Mouse (Mus musculus): ENCODE results near the gene Prkrip1. TPM values are rescaled to one million over a fixed set of nuclear protein-coding genes. Genes with fewer than 3 reads are reported as not detected.
"Not testable (repeated sequence)": the region's sequence is repeated elsewhere in the genome, so short reads cannot be mapped to it uniquely, and the experiment has no call there.

Prkrip1 gene
- polyA plus RNA-seq, 1 experiment from 2014 or later = 46.6 TPM

- no peak for ATAC-seq (replicated peaks; ENCODE audit: low FRiP score, low read depth)
- DNase-seq (ENCODE audit: low spot score) = no peak
- H3K4me3 ChIP-seq (replicated peaks; ENCODE audit: low read depth, low read length) = no peak overlapping the region
- no peak overlapping the region for H3K27ac ChIP-seq
- WGBS = 95% methylated on average over 3 of the region's 3 CpGs
- H3K36me3 ChIP-seq (ENCODE audit: insufficient read depth, low read length) = no peaks in the 10 kb centered on the region
- TF ChIP-seq CTCF (IDR thresholded peaks at IDR 0.05; ENCODE audit: low read depth) = peak; percentile 25; the same call in 1 of the 2 replicates
- H3K27me3 ChIP-seq (ENCODE audit: insufficient read depth, low read length) = no peaks in the 10 kb centered on the region
- no peaks in the 10 kb centered on the region for H3K9me3 ChIP-seq (replicated peaks; ENCODE audit: low read length)
- H3K4me1 ChIP-seq (replicated peaks; ENCODE audit: insufficient read depth, low read length) = peaks cover 4% of the 10 kb centered on the region; the same call in 1 of the 2 replicates
- no peak overlapping the region for H3K9ac ChIP-seq (ENCODE audit: low read depth, low read length)
- H3K4me2 ChIP-seq (ENCODE audit: low read length) = no peak overlapping the region
Measured at GRCm38 (mm10) chr5:136168071-136168470, 30.7 kb downstream of the Prkrip1 start.

DNA sequence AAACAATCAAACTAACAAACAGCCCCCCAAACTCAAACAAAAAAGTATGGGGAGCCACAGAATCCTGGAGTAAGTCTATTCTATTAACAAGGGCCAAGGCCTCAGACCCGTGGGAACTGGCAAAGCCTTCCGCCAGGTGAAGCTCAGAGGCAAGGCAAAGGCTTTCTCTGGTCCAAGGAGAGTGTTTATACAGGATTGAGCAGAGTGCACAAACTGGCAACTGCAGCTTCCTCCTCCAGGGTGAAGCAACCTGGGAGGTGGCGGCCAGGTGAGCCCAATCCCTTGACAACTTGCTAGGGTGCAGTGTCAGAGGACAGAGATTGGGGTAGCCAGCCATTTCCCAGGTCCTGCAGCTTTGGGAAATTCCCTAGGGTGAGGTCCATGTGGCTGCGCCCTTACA, 31.5 kb downstream of the Prkrip1 start:
- Histone ChIP-seq H3K27me3 (ENCODE audit: insufficient read depth, low read length) (no peaks in the 10 kb centered on the region), H3K9ac (ENCODE audit: low read depth, low read length) (no peak overlapping the region), H3K4me1 (replicated peaks; ENCODE audit: insufficient read depth, low read length) (peaks cover 4% of the 10 kb centered on the region; the same call in 1 of the 2 replicates), H3K9me3 (replicated peaks; ENCODE audit: low read length) (no peaks in the 10 kb centered on the region), H3K4me2 (ENCODE audit: low read length) (no peak overlapping the region), H3K27ac (no peak overlapping the region), H3K36me3 (ENCODE audit: insufficient read depth, low read length) (no peaks in the 10 kb centered on the region), H3K4me3 (replicated peaks; ENCODE audit: low read depth, low read length) (no peak overlapping the region)
- ATAC-seq (replicated peaks; ENCODE audit: low FRiP score, low read depth) (no peak), DNase-seq (ENCODE audit: low spot score) (no peak)
- 95% methylated on average over 4 of the region's 4 CpGs for WGBS
- no peak for TF ChIP-seq CTCF (IDR thresholded peaks at IDR 0.05; ENCODE audit: low read depth)

DNA sequence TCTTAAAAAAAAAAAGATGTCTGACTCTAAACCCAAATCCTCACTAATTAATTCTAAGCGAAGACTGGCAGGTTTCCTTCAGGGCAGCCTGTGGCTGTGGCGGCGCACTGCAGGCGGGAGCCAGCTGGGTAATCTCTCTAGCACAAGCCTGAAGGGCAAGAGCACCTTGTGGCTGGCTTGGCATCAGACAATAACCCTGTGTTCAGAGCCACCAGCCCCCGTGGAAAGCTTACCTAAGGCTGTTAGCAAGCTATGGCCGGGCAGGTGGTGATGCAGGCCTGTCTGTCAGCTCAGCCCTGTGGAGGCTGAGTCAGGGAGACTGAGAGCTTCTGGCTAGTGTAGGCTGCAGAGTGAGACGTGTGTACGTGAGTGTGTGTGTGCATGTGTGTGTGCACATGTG, 33.5 kb downstream of the Prkrip1 start:
- Histone ChIP-seq H3K4me2 (ENCODE audit: low read length) (no peak overlapping the region), H3K27ac (no peak overlapping the region), H3K9ac (ENCODE audit: low read depth, low read length) (no peak overlapping the region), H3K4me3 (replicated peaks; ENCODE audit: low read depth, low read length) (no peak overlapping the region), H3K9me3 (replicated peaks; ENCODE audit: low read length) (no peaks in the 10 kb centered on the region), H3K36me3 (ENCODE audit: insufficient read depth, low read length) (no peaks in the 10 kb centered on the region), H3K4me1 (replicated peaks; ENCODE audit: insufficient read depth, low read length) (0 out of 2 replicates have a peak, but pooled peaks cover 4% of the 10 kb centered on the region), H3K27me3 (ENCODE audit: insufficient read depth, low read length) (no peaks in the 10 kb centered on the region)
- no peak for TF ChIP-seq CTCF (IDR thresholded peaks at IDR 0.05; ENCODE audit: low read depth)
- ATAC-seq (replicated peaks; ENCODE audit: low FRiP score, low read depth) (no peak), DNase-seq (ENCODE audit: low spot score) (no peak)
- whole genome bisulfite sequencing = 77% methylated on average over 8 of the region's 8 CpGs

- no peak for DNase-seq (ENCODE audit: low spot score)
- Histone ChIP-seq H3K9me3 (replicated peaks; ENCODE audit: low read length) (no peaks in the 10 kb centered on the region), H3K27ac (no peak overlapping the region), H3K9ac (ENCODE audit: low read depth, low read length) (no peak overlapping the region), H3K27me3 (ENCODE audit: insufficient read depth, low read length) (no peaks in the 10 kb centered on the region), H3K4me1 (replicated peaks; ENCODE audit: insufficient read depth, low read length) (no peaks in the 10 kb centered on the region), H3K36me3 (ENCODE audit: insufficient read depth, low read length) (no peaks in the 10 kb centered on the region), H3K4me2 (ENCODE audit: low read length) (no peak overlapping the region), H3K4me3 (replicated peaks; ENCODE audit: low read depth, low read length) (no peak overlapping the region)
- no peak for TF ChIP-seq CTCF (IDR thresholded peaks at IDR 0.05; ENCODE audit: low read depth)
- WGBS = 90% methylated on average over 11 of the region's 11 CpGs
- no peak for ATAC-seq (replicated peaks; ENCODE audit: low FRiP score, low read depth)
Measured at GRCm38 (mm10) chr5:136163807-136164474, 34.8 kb downstream of the Prkrip1 start.

- not testable (repeated sequence) for ATAC-seq (replicated peaks; ENCODE audit: low FRiP score, low read depth); H3K4me3 ChIP-seq (replicated peaks; ENCODE audit: low read depth, low read length)
- 81% methylated on average over 11 of the region's 12 CpGs for WGBS
Measured at GRCm38 (mm10) chr5:136160084-136160483, 38.7 kb downstream of the Prkrip1 start.

DNA sequence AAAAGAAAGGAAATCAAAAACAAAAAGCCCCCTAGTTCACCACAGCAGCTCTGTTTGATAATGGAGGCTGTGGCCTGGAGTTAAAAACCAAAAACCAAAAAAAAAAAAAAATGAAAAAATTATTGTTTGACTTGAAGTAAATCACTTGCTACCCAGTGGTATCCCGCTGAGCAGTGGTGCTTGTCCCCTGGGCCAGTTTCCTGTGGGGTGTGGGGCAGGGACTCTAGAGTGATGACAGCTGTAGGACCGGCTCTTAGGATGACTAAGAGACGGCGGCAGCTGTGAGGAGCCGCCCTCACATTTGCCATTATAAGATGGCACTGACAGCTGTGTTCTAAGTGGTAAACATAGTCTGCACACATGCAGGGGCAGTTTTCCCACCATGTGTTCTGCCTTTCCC, 43.4 kb downstream of the Prkrip1 start:
- no peaks in the 10 kb centered on the region for H3K9me3 ChIP-seq (replicated peaks; ENCODE audit: low read length)
- H3K4me2 ChIP-seq (ENCODE audit: low read length) = no peak overlapping the region
- H3K9ac ChIP-seq (ENCODE audit: low read depth, low read length) = no peak overlapping the region
- no peaks in the 10 kb centered on the region for H3K4me1 ChIP-seq (replicated peaks; ENCODE audit: insufficient read depth, low read length)
- no peaks in the 10 kb centered on the region for H3K36me3 ChIP-seq (ENCODE audit: insufficient read depth, low read length)
- no peaks in the 10 kb centered on the region for H3K27me3 ChIP-seq (ENCODE audit: insufficient read depth, low read length)
- ATAC-seq (replicated peaks; ENCODE audit: low FRiP score, low read depth) (no peak), DNase-seq (ENCODE audit: low spot score) (no peak)
- 71% methylated on average over 5 of the region's 5 CpGs for WGBS
- TF ChIP-seq CTCF (IDR thresholded peaks at IDR 0.05; ENCODE audit: low read depth) = no peak
- no peak overlapping the region for H3K4me3 ChIP-seq (replicated peaks; ENCODE audit: low read depth, low read length)
- H3K27ac ChIP-seq = no peak overlapping the region

More at GRCm38 (mm10) chr5:136160084-136160483, 38.7 kb downstream of the Prkrip1 start:
- not testable (repeated sequence) for H3K9ac ChIP-seq (ENCODE audit: low read depth, low read length); H3K9me3 ChIP-seq (replicated peaks; ENCODE audit: low read length); H3K4me1 ChIP-seq (replicated peaks; ENCODE audit: insufficient read depth, low read length); H3K36me3 ChIP-seq (ENCODE audit: insufficient read depth, low read length); DNase-seq (ENCODE audit: low spot score); H3K27ac ChIP-seq; H3K27me3 ChIP-seq (ENCODE audit: insufficient read depth, low read length); H3K4me2 ChIP-seq (ENCODE audit: low read length)

GRCm38 (mm10) chr5:136152365-136152764, 46.4 kb downstream of the Prkrip1 start:
- H3K4me1 ChIP-seq (replicated peaks; ENCODE audit: insufficient read depth, low read length) = no peaks in the 10 kb centered on the region
- no peak overlapping the region for H3K4me2 ChIP-seq (ENCODE audit: low read length)
- H3K9me3 ChIP-seq (replicated peaks; ENCODE audit: low read length) = no peaks in the 10 kb centered on the region
- H3K9ac ChIP-seq (ENCODE audit: low read depth, low read length) = no peak overlapping the region
- no peak for ATAC-seq (replicated peaks; ENCODE audit: low FRiP score, low read depth)
- no peak for TF ChIP-seq CTCF (IDR thresholded peaks at IDR 0.05; ENCODE audit: low read depth)
- no peaks in the 10 kb centered on the region for H3K27me3 ChIP-seq (ENCODE audit: insufficient read depth, low read length)
- no peak overlapping the region for H3K27ac ChIP-seq
- no peak for DNase-seq (ENCODE audit: low spot score)
- 68% methylated on average over 8 of the region's 8 CpGs for WGBS
- H3K4me3 ChIP-seq (replicated peaks; ENCODE audit: low read depth, low read length) = no peak overlapping the region
- H3K36me3 ChIP-seq (ENCODE audit: insufficient read depth, low read length) = no peaks in the 10 kb centered on the region

DNA sequence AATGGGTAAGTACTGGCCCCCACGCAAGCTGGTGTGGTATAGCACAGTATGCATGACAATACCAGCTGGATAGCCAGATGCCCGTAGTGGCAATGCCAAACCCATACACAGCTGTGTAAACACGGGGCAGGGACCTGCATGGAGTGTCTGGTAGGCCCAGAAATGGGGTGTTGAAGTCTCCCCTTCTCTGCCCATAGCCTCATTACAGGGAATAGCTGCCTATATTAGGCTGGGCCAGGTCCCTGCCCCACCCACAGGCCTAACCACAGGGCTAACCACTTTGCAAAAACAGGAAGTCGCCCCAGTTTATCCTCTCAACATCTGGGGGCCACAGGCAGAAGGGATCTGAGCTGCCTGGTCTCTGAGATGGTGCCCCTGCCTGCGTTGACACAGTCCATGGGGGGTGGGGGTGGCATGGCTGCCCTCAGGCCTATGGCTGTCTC, 49.6 kb downstream of the Prkrip1 start:
- DNase-seq (ENCODE audit: low spot score); H3K9ac ChIP-seq (ENCODE audit: low read depth, low read length); H3K4me1 ChIP-seq (replicated peaks; ENCODE audit: insufficient read depth, low read length); H3K27me3 ChIP-seq (ENCODE audit: insufficient read depth, low read length); ATAC-seq (replicated peaks; ENCODE audit: low FRiP score, low read depth); H3K36me3 ChIP-seq (ENCODE audit: insufficient read depth, low read length); H3K4me3 ChIP-seq (replicated peaks; ENCODE audit: low read depth, low read length); H3K9me3 ChIP-seq (replicated peaks; ENCODE audit: low read length); H3K4me2 ChIP-seq (ENCODE audit: low read length); H3K27ac ChIP-seq: not testable (repeated sequence)
- 68% methylated on average over 5 of the region's 5 CpGs for WGBS

All from kidney, postnatal 0 days (tissue).